Mouse (Mus musculus) retina, embryonic 14.5 days (tissue): Measurements from ENCODE around the gene Pnma5.
A peak's percentile ranks its signal among the peaks of the same experiment; 100 is the strongest.
"Not testable (repeated sequence)": the region's sequence is repeated elsewhere in the genome, so short reads cannot be mapped to it uniquely, and the experiment has no call there.

Experiments used
- DNase-seq: peaks from one replicate; pipeline ENCODE4 v3.0.0-alpha.2; 2015; ENCODE audit warnings: low spot score

Pnma5 gene

GRCm38 (mm10) chrX:73037003-73037402 lies at the start of gene Pnma5:
TSS of gene Pnma5 (minus strand) at chrX:73037103.
- no peak for DNase-seq

- not testable (repeated sequence) for DNase-seq
Measured at GRCm38 (mm10) chrX:73082267-73083055, 45.6 kb upstream of the Pnma5 start, which contains the start of gene Xlr4a. TSS of gene Xlr4a (minus strand) at chrX:73082478.

- not testable (repeated sequence) for DNase-seq
Measured at GRCm38 (mm10) chrX:73066765-73067312, 29.9 kb upstream of the Pnma5 start.

GRCm38 (mm10) chrX:73064415-73064793 lies 27.5 kb upstream of the Pnma5 start, which contains the start of gene Pnma3:
TSS of gene Pnma3 (plus strand) at chrX:73064787.
- DNase-seq, result no peak

GRCm38 (mm10) chrX:73063512-73064414 lies 26.9 kb upstream of the Pnma5 start:
- peak; percentile 45 for DNase-seq

GRCm38 (mm10) chrX:73062323-73062722 lies 25.4 kb upstream of the Pnma5 start:
- DNase-seq, result no peak

GRCm38 (mm10) chrX:73061528-73061927 lies 24.6 kb upstream of the Pnma5 start:
- DNase-seq, result no peak

- DNase-seq, result peak; percentile 96
Measured at GRCm38 (mm10) chrX:73053860-73054563, 17.1 kb upstream of the Pnma5 start.

- no peak for DNase-seq
Measured at GRCm38 (mm10) chrX:73039666-73040065, 2.8 kb upstream of the Pnma5 start.

- DNase-seq, result no peak
Measured at GRCm38 (mm10) chrX:73038831-73039230, 1.9 kb upstream of the Pnma5 start.

- no peak for DNase-seq
Measured at GRCm38 (mm10) chrX:73012846-73013245, 24.1 kb downstream of the Pnma5 start.

- DNase-seq, result peak; percentile 96
Measured at GRCm38 (mm10) chrX:73007597-73008479, 29.1 kb downstream of the Pnma5 start.

- no peak for DNase-seq
Measured at GRCm38 (mm10) chrX:73005678-73006077, 31.2 kb downstream of the Pnma5 start.

GRCm38 (mm10) chrX:73003110-73003509 lies 33.8 kb downstream of the Pnma5 start:
- DNase-seq, result no peak

- no peak for DNase-seq
Measured at GRCm38 (mm10) chrX:72995542-72995941, 41.4 kb downstream of the Pnma5 start.

GRCm38 (mm10) chrX:72992291-72992919 lies 44.5 kb downstream of the Pnma5 start:
- DNase-seq, result peak; percentile 25

- no peak for DNase-seq
Measured at GRCm38 (mm10) chrX:72990581-72990980, 46.3 kb downstream of the Pnma5 start.

GRCm38 (mm10) chrX:72988431-72988830 lies 48.5 kb downstream of the Pnma5 start:
- no peak for DNase-seq

GRCm38 (mm10) chrX:72987520-72987905 lies 49.4 kb downstream of the Pnma5 start:
- no peak for DNase-seq

GRCm38 (mm10) chrX:72986841-72987519 lies 49.9 kb downstream of the Pnma5 start, which contains the start of gene Zfp185:
TSS of gene Zfp185 (plus strand) at chrX:72987339.
- peak; percentile 52 for DNase-seq
